Mouse (Mus musculus) myocyte (in vitro differentiated cells): Measurements from ENCODE around the gene Slc38a10. TPM values are rescaled to one million over a fixed set of nuclear protein-coding genes. Genes with fewer than 3 reads are reported as not detected.

Source experiments
- H3K27me3 ChIP-seq: one replicate; pipeline ENCODE4 v1.6.1; 2011; ENCODE audit not compliant: control insufficient read depth, insufficient read depth, insufficient read length
- H3K36me3 ChIP-seq: one replicate; pipeline ENCODE4 v1.6.1; 2011; ENCODE audit not compliant: control insufficient read depth, insufficient read depth
- H3K4me2 ChIP-seq: one replicate; pipeline ENCODE4 v1.6.1; 2011; ENCODE audit warnings: low read depth, control low read depth
- H3K4me3 ChIP-seq: one replicate; pipeline ENCODE4 v1.5.1; 2011; ENCODE audit warnings: mild to moderate bottlenecking, control low read depth, moderate library complexity
- H3K79me2 ChIP-seq: one replicate; pipeline ENCODE4 v1.6.1; 2011; ENCODE audit not compliant: control insufficient read depth, insufficient read depth
- H3ac ChIP-seq: one replicate; pipeline ENCODE4 v1.6.1; 2011; ENCODE audit not compliant: control insufficient read depth, insufficient read length
- CEBPB ChIP-seq: IDR thresholded peaks from 2 replicates; pipeline ENCODE4 v1.6.1; 2011; ENCODE audit warnings: mild to moderate bottlenecking, moderate library complexity; ENCODE audit not compliant: poor library complexity, insufficient read depth, severe bottlenecking
- E2F4 ChIP-seq: IDR thresholded peaks from one replicate; pipeline ENCODE4 v1.6.1; 2011; ENCODE audit warnings: mild to moderate bottlenecking, control low read depth, moderate library complexity; ENCODE audit not compliant: insufficient read depth
- MAX ChIP-seq: IDR thresholded peaks from one replicate; pipeline ENCODE4 v1.6.1; 2011; ENCODE audit warnings: low read depth, mild to moderate bottlenecking, control low read depth
- MYOD1 ChIP-seq, 3 experiments: IDR thresholded peaks; one replicate each; pipeline ENCODE4 v1.6.1; 2011; ENCODE audit warnings: control low read depth in 2 of 3, low read depth in 2 of 3, mild to moderate bottlenecking in 2 of 3, moderate library complexity in 1 of 3; ENCODE audit not compliant: insufficient read length in 2 of 3, control insufficient read depth in 1 of 3
- MYOG ChIP-seq, 3 experiments: IDR thresholded peaks; one replicate each; pipeline ENCODE4 v1.6.1; 2011; ENCODE audit warnings: control low read depth in 2 of 3, low read depth in 2 of 3, mild to moderate bottlenecking in 2 of 3; ENCODE audit not compliant: insufficient read length in 2 of 3, control insufficient read depth in 1 of 3, insufficient read depth in 1 of 3
- POLR2A ChIP-seq: IDR thresholded peaks from one replicate; pipeline ENCODE4 v1.6.1; 2011; ENCODE audit warnings: low read depth, mild to moderate bottlenecking, control low read depth, moderate library complexity; ENCODE audit not compliant: insufficient read length
- POLR2AphosphoS2 ChIP-seq: IDR thresholded peaks from one replicate; pipeline ENCODE4 v1.6.1; 2011; ENCODE audit warnings: low read depth, control low read depth; ENCODE audit not compliant: insufficient read length
- REST ChIP-seq: IDR thresholded peaks from one replicate; pipeline ENCODE4 v1.6.1; 2011; ENCODE audit warnings: mild to moderate bottlenecking, control low read depth, moderate library complexity; ENCODE audit not compliant: insufficient read depth, insufficient read length
- SRF ChIP-seq: IDR thresholded peaks from one replicate; pipeline ENCODE4 v1.6.1; 2011; ENCODE audit warnings: low read depth; ENCODE audit not compliant: control insufficient read depth, insufficient read length
- TCF12 ChIP-seq: IDR thresholded peaks from one replicate; pipeline ENCODE4 v1.6.1; 2011; ENCODE audit warnings: mild to moderate bottlenecking, control low read depth; ENCODE audit not compliant: poor library complexity, insufficient read depth, severe bottlenecking
- TCF3 ChIP-seq: IDR thresholded peaks from one replicate; pipeline ENCODE4 v1.6.1; 2011; ENCODE audit warnings: low read depth, control low read depth; ENCODE audit not compliant: insufficient read length
- USF1 ChIP-seq: IDR thresholded peaks from one replicate; pipeline ENCODE4 v1.6.1; 2011; ENCODE audit warnings: low read depth, mild to moderate bottlenecking, control low read depth, moderate library complexity
- polyA plus RNA-seq: library from polyadenylated mRNA; unstranded; fragments of >200 nt; fragmentation: generic; extraction: Trizol; gene quantifications from one replicate; pipeline ENCODE4 v1.2.1, GENCODE M21; 2012; ENCODE audit warnings: missing spikeins

The Slc38a10 gene
- polyA plus RNA-seq, 1 experiment = 97.9 TPM

- TF ChIP-seq TCF3 = no peak
- no peak for TF ChIP-seq USF1
- no peak for TF ChIP-seq CEBPB
- TF ChIP-seq SRF = no peak
- TF ChIP-seq MYOG (IDR thresholded peaks at IDR 0.05; ENCODE audit: control insufficient read depth in 1 of 3, insufficient read depth in 1 of 3, insufficient read length in 2 of 3, low read depth in 2 of 3) = no peak
- no peak for TF ChIP-seq POLR2A
- TF ChIP-seq REST = no peak
- TF ChIP-seq TCF12 = no peak
- TF ChIP-seq POLR2AphosphoS2 = no peak
- Histone ChIP-seq H3ac (no peak overlapping the region), H3K79me2 (no peaks in the 10 kb centered on the region), H3K4me3 (no peak overlapping the region), H3K4me2 (no peak overlapping the region), H3K27me3 (no peaks in the 10 kb centered on the region), H3K36me3 (no peaks in the 10 kb centered on the region)
Observed at GRCm38 (mm10) chr11:120119936-120120541, 31.1 kb downstream of the Slc38a10 start.

GRCm38 (mm10) chr11:120119108-120119507, 32.0 kb downstream of the Slc38a10 start:
- Histone ChIP-seq H3ac (no peak overlapping the region), H3K79me2 (no peaks in the 10 kb centered on the region), H3K27me3 (no peaks in the 10 kb centered on the region), H3K4me3 (no peak overlapping the region), H3K4me2 (no peak overlapping the region), H3K36me3 (no peaks in the 10 kb centered on the region)
- TF ChIP-seq REST = no peak
- TF ChIP-seq TCF3 = no peak
- TF ChIP-seq MAX = no peak
- no peak for TF ChIP-seq POLR2A
- no peak for TF ChIP-seq POLR2AphosphoS2
- no peak for TF ChIP-seq USF1
- no peak for TF ChIP-seq TCF12
- TF ChIP-seq SRF = no peak
- TF ChIP-seq MYOG (IDR thresholded peaks at IDR 0.05; ENCODE audit: control insufficient read depth in 1 of 3, insufficient read depth in 1 of 3, insufficient read length in 2 of 3, low read depth in 2 of 3) = no peak
- no peak for TF ChIP-seq CEBPB
- TF ChIP-seq MYOD1 (IDR thresholded peaks at IDR 0.05; ENCODE audit: control insufficient read depth in 1 of 3, insufficient read length in 2 of 3, low read depth in 2 of 3) = no peak
- no peak for TF ChIP-seq E2F4

- no peak overlapping the region for H3K4me3 ChIP-seq
- no peaks in the 10 kb centered on the region for H3K36me3 ChIP-seq
- no peaks in the 10 kb centered on the region for H3K79me2 ChIP-seq
- no peak overlapping the region for H3K4me2 ChIP-seq
- TF ChIP-seq MYOG (IDR thresholded peaks at IDR 0.05; ENCODE audit: control insufficient read depth in 1 of 3, insufficient read depth in 1 of 3, insufficient read length in 2 of 3, low read depth in 2 of 3) (no peak), SRF (no peak), E2F4 (no peak), POLR2AphosphoS2 (no peak), MAX (no peak), USF1 (no peak), POLR2A (no peak), TCF3 (no peak), REST (no peak), CEBPB (no peak), TCF12 (no peak), MYOD1 (IDR thresholded peaks at IDR 0.05; ENCODE audit: control insufficient read depth in 1 of 3, insufficient read length in 2 of 3, low read depth in 2 of 3) (no peak)
- H3ac ChIP-seq = no peak overlapping the region
- H3K27me3 ChIP-seq = no peaks in the 10 kb centered on the region
Observed at GRCm38 (mm10) chr11:120117626-120118025, 33.5 kb downstream of the Slc38a10 start.

GRCm38 (mm10) chr11:120114488-120115215, 36.5 kb downstream of the Slc38a10 start:
- Histone ChIP-seq H3K27me3 (no peaks in the 10 kb centered on the region), H3ac (no peak overlapping the region), H3K4me2 (no peak overlapping the region), H3K36me3 (no peaks in the 10 kb centered on the region), H3K4me3 (no peak overlapping the region), H3K79me2 (no peaks in the 10 kb centered on the region)
- no peak for TF ChIP-seq MYOD1 (IDR thresholded peaks at IDR 0.05; ENCODE audit: control insufficient read depth in 1 of 3, insufficient read length in 2 of 3, low read depth in 2 of 3)
- TF ChIP-seq SRF = no peak
- TF ChIP-seq POLR2AphosphoS2 = no peak
- TF ChIP-seq MYOG (IDR thresholded peaks at IDR 0.05; ENCODE audit: control insufficient read depth in 1 of 3, insufficient read depth in 1 of 3, insufficient read length in 2 of 3, low read depth in 2 of 3) = peak in 1 of 3 experiments; percentile 24
- no peak for TF ChIP-seq REST
- no peak for TF ChIP-seq USF1
- TF ChIP-seq TCF12 = no peak
